Mouse (Mus musculus) thymus, adult 2 months (tissue): ENCODE data around the gene Rad18. TPM values are rescaled to one million over a fixed set of nuclear protein-coding genes. Genes with fewer than 3 reads are reported as not detected.
A peak's percentile ranks its signal among the peaks of the same experiment; 100 is the strongest.

Experiments used
- DNase-seq: peaks from one replicate; pipeline ENCODE4 v3.0.0; 2021
- H3K27ac ChIP-seq: fragments of 200-500 bp; 2 replicates; pipeline ENCODE4 v1.5.1; 2012; ENCODE audit warnings: low read length, control low read depth; ENCODE audit not compliant: control insufficient read depth, insufficient read depth
- H3K27me3 ChIP-seq: fragments of 200-500 bp; 2 replicates; pipeline ENCODE4 v1.6.1; 2012; ENCODE audit warnings: mild to moderate bottlenecking, low read length, moderate library complexity, mixed read lengths; ENCODE audit not compliant: control insufficient read depth, insufficient read depth
- H3K36me3 ChIP-seq: fragments of 200-500 bp; 2 replicates; pipeline ENCODE4 v1.6.1; 2012; ENCODE audit warnings: mild to moderate bottlenecking, low read length, moderate library complexity; ENCODE audit not compliant: control insufficient read depth, insufficient read depth
- H3K4me1 ChIP-seq: fragments of 200-500 bp; replicated peaks from 2 replicates; pipeline ENCODE4 v1.6.1; 2012; ENCODE audit warnings: low read length; ENCODE audit not compliant: control insufficient read depth, insufficient read depth
- H3K4me3 ChIP-seq: fragments of 200-500 bp; 2 replicates; pipeline ENCODE4 v1.5.1; 2012; ENCODE audit warnings: mild to moderate bottlenecking, low read length, control low read depth, moderate library complexity; ENCODE audit not compliant: control insufficient read depth, insufficient read depth
- CTCF ChIP-seq: fragments of 200-500 bp; IDR thresholded peaks from 2 replicates; pipeline ENCODE4 v1.5.1; 2012; ENCODE audit warnings: mild to moderate bottlenecking, control low read depth, low read length, moderate library complexity, borderline replicate concordance; ENCODE audit not compliant: control insufficient read depth, poor library complexity, insufficient read depth; ENCODE audit errors: extremely low read depth
- POLR2A ChIP-seq: fragments of 200-500 bp; IDR thresholded peaks from 2 replicates; pipeline ENCODE4 v1.6.1; 2012; ENCODE audit warnings: mild to moderate bottlenecking, low read length, control low read depth, moderate library complexity; ENCODE audit not compliant: control insufficient read depth, poor library complexity, insufficient read depth; ENCODE audit errors: extremely low read depth
- WGBS: fragments of 180-500 bp; shearing (Covaris S2); methylation state at CpG from one replicate; pipeline ENCODE4 v1.1.7; 2018; 5-methylcytosine and 5-hydroxymethylcytosine counted together
- polyA plus RNA-seq: library from polyadenylated mRNA; depleted of rRNA; stranded (reverse); fragments of >200 nt; gene quantifications from 2 replicates; pipeline ENCODE4 v1.2.3, GENCODE M21; 2012; rRNA removed

The Rad18 gene
- polyA plus RNA-seq, 1 experiment, result 6.6 TPM

GRCm38 (mm10) chr6:112587912-112588311 is 108.6 kb downstream of the Rad18 start:
- Histone ChIP-seq H3K27ac (no peak overlapping the region), H3K4me3 (no peak overlapping the region), H3K36me3 (no peaks in the 10 kb centered on the region), H3K27me3 (no peaks in the 10 kb centered on the region), H3K4me1 (peaks cover 9% of the 10 kb centered on the region)
- DNase-seq, result no peak
- WGBS, result 11% methylated on average over 1 of the region's 1 CpGs
- TF ChIP-seq POLR2A (no peak), CTCF (no peak)

GRCm38 (mm10) chr6:112586999-112587398 is 109.5 kb downstream of the Rad18 start:
- H3K36me3 ChIP-seq, result no peaks in the 10 kb centered on the region
- no peak overlapping the region for H3K27ac ChIP-seq
- H3K4me1 ChIP-seq, result peaks cover 9% of the 10 kb centered on the region
- DNase-seq, result no peak
- no peaks in the 10 kb centered on the region for H3K27me3 ChIP-seq
- WGBS, result 22% methylated on average over 4 of the region's 4 CpGs
- no peak overlapping the region for H3K4me3 ChIP-seq
- no peak for TF ChIP-seq CTCF
- no peak for TF ChIP-seq POLR2A

- no peaks in the 10 kb centered on the region for H3K36me3 ChIP-seq
- WGBS, result 97% methylated on average over 5 of the region's 5 CpGs
- TF ChIP-seq CTCF (no peak), POLR2A (no peak)
- no peak for DNase-seq
- H3K27me3 ChIP-seq, result no peaks in the 10 kb centered on the region
- no peak overlapping the region for H3K27ac ChIP-seq
- H3K4me1 ChIP-seq, result peaks cover 9% of the 10 kb centered on the region
- H3K4me3 ChIP-seq, result no peak overlapping the region
Measured at GRCm38 (mm10) chr6:112584961-112585360, 111.5 kb downstream of the Rad18 start.

GRCm38 (mm10) chr6:112582022-112582421 is 114.5 kb downstream of the Rad18 start:
- Histone ChIP-seq H3K27ac (no peak overlapping the region), H3K4me1 (peaks cover 11% of the 10 kb centered on the region), H3K4me3 (no peak overlapping the region), H3K36me3 (no peaks in the 10 kb centered on the region), H3K27me3 (no peaks in the 10 kb centered on the region)
- 91% methylated on average over 4 of the region's 4 CpGs for WGBS
- no peak for TF ChIP-seq POLR2A
- no peak for DNase-seq

GRCm38 (mm10) chr6:112577198-112577597 is 119.3 kb downstream of the Rad18 start:
- peak overlapping the region; percentile 83 for H3K27ac ChIP-seq
- no peaks in the 10 kb centered on the region for H3K36me3 ChIP-seq
- TF ChIP-seq POLR2A (no peak), CTCF (no peak)
- no peak overlapping the region for H3K4me3 ChIP-seq
- WGBS, result 9% methylated on average over 5 of the region's 5 CpGs
- no peaks in the 10 kb centered on the region for H3K27me3 ChIP-seq
- peak; percentile 48 for DNase-seq
- H3K4me1 ChIP-seq, result peaks cover 25% of the 10 kb centered on the region

- TF ChIP-seq POLR2A (no peak), CTCF (no peak)
- no peaks in the 10 kb centered on the region for H3K36me3 ChIP-seq
- no peak overlapping the region for H3K27ac ChIP-seq
- no peak overlapping the region for H3K4me3 ChIP-seq
- peaks cover 25% of the 10 kb centered on the region for H3K4me1 ChIP-seq
- H3K27me3 ChIP-seq, result no peaks in the 10 kb centered on the region
- 16% methylated on average over 3 of the region's 3 CpGs for WGBS
- DNase-seq, result peak; percentile 52
Measured at GRCm38 (mm10) chr6:112574558-112574957, 121.9 kb downstream of the Rad18 start.

GRCm38 (mm10) chr6:112570413-112570812 is 126.1 kb downstream of the Rad18 start:
- H3K27ac ChIP-seq, result no peak overlapping the region
- DNase-seq, result no peak
- WGBS, result 70% methylated on average over 1 of the region's 1 CpGs

More at GRCm38 (mm10) chr6:112570413-112570812, 126.1 kb downstream of the Rad18 start:
- TF ChIP-seq CTCF (no peak), POLR2A (no peak)
- Histone ChIP-seq H3K36me3 (no peaks in the 10 kb centered on the region), H3K27me3 (no peaks in the 10 kb centered on the region), H3K4me3 (no peak overlapping the region), H3K4me1 (peaks cover 8% of the 10 kb centered on the region)

Other genes starting within 250 kb of the Rad18 start
- gene Cav3, start 237.2 kb downstream of the Rad18 start, polyA plus RNA-seq, result 0.33 and 7.8 TPM in 2 replicates
- gene Oxtr, start 206.7 kb downstream of the Rad18 start, polyA plus RNA-seq, result 0.50 and 0.56 TPM in 2 replicates